Mouse (Mus musculus): ENCODE results near the gene Lamb3. TPM values are rescaled to one million over a fixed set of nuclear protein-coding genes. Genes with fewer than 3 reads are reported as not detected.

Lamb3 gene
- polyA plus RNA-seq, 1 experiment: 2.7 TPM

- 69% methylated on average over 1 of the region's 1 CpGs for WGBS
- H3K36me3 ChIP-seq (ENCODE audit: control insufficient read depth, insufficient read depth, low read length): no peaks in the 10 kb centered on the region
These were observed 92.5 kb downstream of the Lamb3 start for GRCm38 (mm10) chr1:193299995-193300394.

DNA sequence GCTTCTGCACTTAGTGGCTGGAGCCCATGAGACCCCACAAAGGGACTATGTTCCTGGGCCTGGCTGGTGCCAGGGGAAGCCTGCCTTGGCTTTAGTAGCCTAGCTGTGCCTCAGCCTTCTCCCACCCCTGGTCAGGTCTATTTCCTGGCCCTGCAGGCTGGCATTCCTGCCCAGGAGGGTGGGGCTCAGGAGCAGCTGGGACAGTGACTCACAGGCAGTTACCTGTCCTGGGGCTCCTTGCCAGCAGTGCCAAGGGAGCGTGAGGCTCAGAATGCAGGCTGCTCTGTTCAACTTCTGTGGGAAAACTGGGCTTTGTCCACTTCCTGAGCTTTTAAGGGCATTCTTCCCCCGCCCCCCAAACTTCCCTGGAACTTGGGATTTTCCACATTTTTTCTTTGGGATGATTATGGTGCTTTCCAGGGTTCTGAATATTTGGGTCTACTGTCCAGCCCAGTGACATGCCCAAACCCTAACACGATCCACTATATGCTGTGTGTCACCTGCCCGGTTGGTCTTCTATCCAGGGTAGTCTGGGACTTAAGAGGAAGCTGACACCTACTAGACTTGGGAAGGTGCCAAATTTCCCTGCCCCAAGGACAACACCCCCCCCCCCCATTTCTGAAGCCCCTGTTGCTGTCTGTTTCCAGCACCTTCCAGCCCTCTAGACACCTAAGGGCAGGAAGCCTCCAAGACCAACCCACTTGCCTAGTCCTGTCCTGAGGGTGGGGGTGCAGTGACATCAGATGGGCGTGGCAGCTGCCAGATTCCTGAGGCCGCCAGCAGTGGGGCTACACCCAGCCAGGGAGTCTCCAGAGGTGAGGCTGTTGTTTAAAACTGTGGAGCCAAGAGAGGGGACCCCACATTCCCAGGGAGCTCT lies 94.0 kb downstream of the Lamb3 start:
- Histone ChIP-seq H3K36me3 (ENCODE audit: control insufficient read depth, insufficient read depth, low read length) (no peaks in the 10 kb centered on the region), H3K27me3 (replicated peaks; ENCODE audit: control insufficient read depth, insufficient read depth, low read length) (no peaks in the 10 kb centered on the region), H3K4me1 (ENCODE audit: control insufficient read depth, insufficient read depth, low read length) (no peaks in the 10 kb centered on the region), H3K4me3 (ENCODE audit: insufficient read depth, low read depth, low read length) (no peak overlapping the region), H3K27ac (ENCODE audit: insufficient read depth, low read depth, low read length) (no peak overlapping the region)
- 64% methylated on average over 6 of the region's 6 CpGs for WGBS
- no peak for DNase-seq
- TF ChIP-seq CTCF (conservative IDR thresholded peaks at IDR 0.05; ENCODE audit: insufficient read depth, insufficient read length, low read depth, low read length) (no peak), POLR2A (IDR thresholded peaks at IDR 0.05; ENCODE audit: low read depth, low read length) (no peak)

More at GRCm38 (mm10) chr1:193299995-193300394, 92.5 kb downstream of the Lamb3 start:
- TF ChIP-seq POLR2A (IDR thresholded peaks at IDR 0.05; ENCODE audit: low read depth, low read length) (no peak), CTCF (conservative IDR thresholded peaks at IDR 0.05; ENCODE audit: insufficient read depth, insufficient read length, low read depth, low read length) (no peak)
- DNase-seq: no peak
- Histone ChIP-seq H3K27me3 (replicated peaks; ENCODE audit: control insufficient read depth, insufficient read depth, low read length) (no peaks in the 10 kb centered on the region), H3K27ac (ENCODE audit: insufficient read depth, low read depth, low read length) (no peak overlapping the region), H3K4me3 (ENCODE audit: insufficient read depth, low read depth, low read length) (no peak overlapping the region), H3K4me1 (ENCODE audit: control insufficient read depth, insufficient read depth, low read length) (no peaks in the 10 kb centered on the region)

- 74% methylated on average over 8 of the region's 8 CpGs for WGBS
These were observed 94.5 kb downstream of the Lamb3 start for GRCm38 (mm10) chr1:193302093-193302405.

GRCm38 (mm10) chr1:193303096-193303495 lies 95.6 kb downstream of the Lamb3 start:
- TF ChIP-seq CTCF (conservative IDR thresholded peaks at IDR 0.05; ENCODE audit: insufficient read depth, insufficient read length, low read depth, low read length): no peak
- TF ChIP-seq POLR2A (IDR thresholded peaks at IDR 0.05; ENCODE audit: low read depth, low read length): no peak
- 79% methylated on average over 2 of the region's 2 CpGs for WGBS
- Histone ChIP-seq H3K4me3 (ENCODE audit: insufficient read depth, low read depth, low read length) (no peak overlapping the region), H3K4me1 (ENCODE audit: control insufficient read depth, insufficient read depth, low read length) (no peaks in the 10 kb centered on the region), H3K27ac (ENCODE audit: insufficient read depth, low read depth, low read length) (no peak overlapping the region), H3K36me3 (ENCODE audit: control insufficient read depth, insufficient read depth, low read length) (no peaks in the 10 kb centered on the region), H3K27me3 (replicated peaks; ENCODE audit: control insufficient read depth, insufficient read depth, low read length) (no peaks in the 10 kb centered on the region)
- no peak for DNase-seq

More at GRCm38 (mm10) chr1:193302093-193302405, 94.5 kb downstream of the Lamb3 start:
- Histone ChIP-seq H3K36me3 (ENCODE audit: control insufficient read depth, insufficient read depth, low read length) (no peaks in the 10 kb centered on the region), H3K4me1 (ENCODE audit: control insufficient read depth, insufficient read depth, low read length) (no peaks in the 10 kb centered on the region), H3K27ac (ENCODE audit: insufficient read depth, low read depth, low read length) (no peak overlapping the region), H3K27me3 (replicated peaks; ENCODE audit: control insufficient read depth, insufficient read depth, low read length) (no peaks in the 10 kb centered on the region), H3K4me3 (ENCODE audit: insufficient read depth, low read depth, low read length) (no peak overlapping the region)
- DNase-seq: no peak
- TF ChIP-seq CTCF (conservative IDR thresholded peaks at IDR 0.05; ENCODE audit: insufficient read depth, insufficient read length, low read depth, low read length) (no peak), POLR2A (IDR thresholded peaks at IDR 0.05; ENCODE audit: low read depth, low read length) (no peak)

DNA sequence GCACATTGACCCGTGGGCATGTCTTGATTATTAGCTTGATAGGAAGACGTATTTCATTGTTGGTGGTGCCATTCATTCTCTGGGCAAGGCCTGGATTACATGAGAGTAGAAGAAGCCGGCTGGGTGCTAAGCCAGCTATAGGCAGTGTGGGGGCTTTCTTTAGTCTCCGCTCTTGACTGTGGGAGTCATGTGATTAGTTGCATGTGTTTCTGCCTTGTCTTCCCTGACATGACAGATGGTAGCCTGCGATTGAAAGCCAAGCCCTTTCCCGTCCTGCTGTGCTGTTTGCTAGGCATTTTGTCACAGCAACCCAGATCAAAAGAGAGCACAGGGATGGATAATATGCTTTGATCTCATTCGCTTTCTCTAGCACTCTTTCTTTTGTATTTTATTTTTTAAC lies 97.9 kb downstream of the Lamb3 start:
- TF ChIP-seq POLR2A (IDR thresholded peaks at IDR 0.05; ENCODE audit: low read depth, low read length) (no peak), CTCF (conservative IDR thresholded peaks at IDR 0.05; ENCODE audit: insufficient read depth, insufficient read length, low read depth, low read length) (no peak)
- Histone ChIP-seq H3K4me1 (ENCODE audit: control insufficient read depth, insufficient read depth, low read length) (no peaks in the 10 kb centered on the region), H3K36me3 (ENCODE audit: control insufficient read depth, insufficient read depth, low read length) (no peaks in the 10 kb centered on the region), H3K27me3 (replicated peaks; ENCODE audit: control insufficient read depth, insufficient read depth, low read length) (no peaks in the 10 kb centered on the region), H3K4me3 (ENCODE audit: insufficient read depth, low read depth, low read length) (no peak overlapping the region), H3K27ac (ENCODE audit: insufficient read depth, low read depth, low read length) (no peak overlapping the region)
- no peak for DNase-seq
- 71% methylated on average over 7 of the region's 7 CpGs for WGBS

- H3K36me3 ChIP-seq (ENCODE audit: control insufficient read depth, insufficient read depth, low read length): no peaks in the 10 kb centered on the region
- H3K27ac ChIP-seq (ENCODE audit: insufficient read depth, low read depth, low read length): no peak overlapping the region
- H3K27me3 ChIP-seq (replicated peaks; ENCODE audit: control insufficient read depth, insufficient read depth, low read length): no peaks in the 10 kb centered on the region
- no peak overlapping the region for H3K4me3 ChIP-seq (ENCODE audit: insufficient read depth, low read depth, low read length)
- TF ChIP-seq CTCF (conservative IDR thresholded peaks at IDR 0.05; ENCODE audit: insufficient read depth, insufficient read length, low read depth, low read length) (no peak), POLR2A (IDR thresholded peaks at IDR 0.05; ENCODE audit: low read depth, low read length) (no peak)
- no peak for DNase-seq
- WGBS: 93% methylated on average over 2 of the region's 2 CpGs
- peaks cover 6% of the 10 kb centered on the region; the same call in 1 of the 2 replicates for H3K4me1 ChIP-seq (ENCODE audit: control insufficient read depth, insufficient read depth, low read length)
These were observed 99.3 kb downstream of the Lamb3 start for GRCm38 (mm10) chr1:193306832-193307231.

- Histone ChIP-seq H3K4me3 (ENCODE audit: insufficient read depth, low read depth, low read length) (no peak overlapping the region), H3K36me3 (ENCODE audit: control insufficient read depth, insufficient read depth, low read length) (no peaks in the 10 kb centered on the region), H3K27me3 (replicated peaks; ENCODE audit: control insufficient read depth, insufficient read depth, low read length) (no peaks in the 10 kb centered on the region), H3K4me1 (ENCODE audit: control insufficient read depth, insufficient read depth, low read length) (peaks cover 8% of the 10 kb centered on the region; the same call in 1 of the 2 replicates), H3K27ac (ENCODE audit: insufficient read depth, low read depth, low read length) (no peak overlapping the region)
- DNase-seq: no peak
- TF ChIP-seq CTCF (conservative IDR thresholded peaks at IDR 0.05; ENCODE audit: insufficient read depth, insufficient read length, low read depth, low read length): no peak
- 61% methylated on average over 1 of the region's 1 CpGs for WGBS
These were observed 102.5 kb downstream of the Lamb3 start for GRCm38 (mm10) chr1:193309785-193310518.
